Mouse (Mus musculus) MEL (cell line): ENCODE measurements around the gene Zfp970.
"Not testable (repeated sequence)": the region's sequence is repeated elsewhere in the genome, so short reads cannot be mapped to it uniquely, and the experiment has no call there.

ENCODE experiments used
- EP300 ChIP-seq, 2 experiments: IDR thresholded peaks; 2 replicates each; pipeline ENCODE4 v1.6.1; 2011; ENCODE audit warnings: improper control_type of control experiment in 2 of 2, low read length in 2 of 2, low read depth in 1 of 2, mild to moderate bottlenecking in 1 of 2
- GABPA ChIP-seq: IDR thresholded peaks from 2 replicates; pipeline ENCODE4 v1.6.1; 2012; ENCODE audit warnings: low read depth, mild to moderate bottlenecking, inconsistent platforms, low read length, improper control_type of control experiment, moderate library complexity
- GATA1 ChIP-seq: IDR thresholded peaks from 2 replicates; pipeline ENCODE4 v1.6.1; 2011; ENCODE audit warnings: low read depth, low read length, improper control_type of control experiment
- MAFK ChIP-seq: IDR thresholded peaks from 2 replicates; pipeline ENCODE4 v1.6.1; 2011; ENCODE audit warnings: low read depth, mild to moderate bottlenecking, low read length, improper control_type of control experiment, borderline replicate concordance
- MAZ ChIP-seq: IDR thresholded peaks from 2 replicates; pipeline ENCODE4 v1.6.1; 2012; ENCODE audit warnings: low read depth, mild to moderate bottlenecking, inconsistent platforms, low read length, improper control_type of control experiment
- RAD21 ChIP-seq: IDR thresholded peaks from 2 replicates; pipeline ENCODE4 v1.6.1; 2011; ENCODE audit warnings: mild to moderate bottlenecking, low read depth, low read length, improper control_type of control experiment

GRCm38 (mm10) chr2:177523674-177524073 is 59.1 kb downstream of the Zfp970 start:
- not testable (repeated sequence) for TF ChIP-seq RAD21; MAFK; MAZ; GABPA; EP300 (IDR thresholded peaks at IDR 0.05; ENCODE audit: low read depth in 1 of 2, low read length in 2 of 2); GATA1
